Mouse (Mus musculus) bone marrow macrophage, adult 2 months (primary cell): Measurements from ENCODE around the gene Ppp1r18. TPM values are rescaled to one million over a fixed set of nuclear protein-coding genes. Genes with fewer than 3 reads are reported as not detected.

Experiments used
- H3K27ac ChIP-seq: 2 replicates; pipeline ENCODE4 v1.5.1; 2012; ENCODE audit warnings: low read depth, low read length; ENCODE audit not compliant: insufficient read depth
- H3K4me1 ChIP-seq: 2 replicates; pipeline ENCODE4 v1.6.1; 2012; ENCODE audit warnings: low read length; ENCODE audit not compliant: control insufficient read depth, insufficient read depth
- H3K4me3 ChIP-seq: 2 replicates; pipeline ENCODE4 v1.5.1; 2012; ENCODE audit warnings: mild to moderate bottlenecking, low read length, moderate library complexity; ENCODE audit not compliant: insufficient read depth
- CTCF ChIP-seq: IDR thresholded peaks from 2 replicates; pipeline ENCODE4 v1.5.1; 2012; ENCODE audit warnings: low read depth, mild to moderate bottlenecking, low read length, moderate library complexity
- POLR2A ChIP-seq: IDR thresholded peaks from 2 replicates; pipeline ENCODE4 v1.6.1; 2012; ENCODE audit warnings: mild to moderate bottlenecking, low read depth, low read length, borderline replicate concordance
- polyA plus RNA-seq: library from polyadenylated mRNA; stranded (reverse); fragments of >200 nt; gene quantifications from 2 replicates; pipeline ENCODE4 v1.2.4, GENCODE M21; 2012; ENCODE audit not compliant: missing spikeins, insufficient read depth, insufficient read length

The Ppp1r18 gene
- polyA plus RNA-seq, 1 experiment, result 202 TPM

DNA sequence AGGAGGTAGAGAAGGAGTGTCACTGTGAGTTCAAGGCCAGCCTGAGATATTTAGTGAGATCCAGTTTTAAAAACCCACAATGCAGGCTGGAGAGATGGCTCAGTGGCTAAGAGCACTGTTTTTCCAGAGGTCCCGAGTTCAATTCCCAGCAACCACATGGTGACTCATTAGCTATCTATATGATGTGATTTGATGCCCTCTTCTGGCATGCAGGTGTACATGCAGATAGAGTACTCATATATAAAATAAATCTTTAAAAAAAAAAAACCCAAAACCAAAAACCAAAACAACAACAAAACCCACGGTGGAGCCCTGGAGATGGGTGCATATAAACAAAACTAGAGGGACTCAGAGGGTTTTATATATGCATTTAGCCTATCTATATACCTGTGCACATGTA is 42.2 kb downstream of the Ppp1r18 start:
- H3K4me3 ChIP-seq, result no peak overlapping the region
- H3K27ac ChIP-seq, result no peak overlapping the region
- TF ChIP-seq POLR2A, result no peak
- no peak for TF ChIP-seq CTCF
- peaks cover 9% of the 10 kb centered on the region for H3K4me1 ChIP-seq

DNA sequence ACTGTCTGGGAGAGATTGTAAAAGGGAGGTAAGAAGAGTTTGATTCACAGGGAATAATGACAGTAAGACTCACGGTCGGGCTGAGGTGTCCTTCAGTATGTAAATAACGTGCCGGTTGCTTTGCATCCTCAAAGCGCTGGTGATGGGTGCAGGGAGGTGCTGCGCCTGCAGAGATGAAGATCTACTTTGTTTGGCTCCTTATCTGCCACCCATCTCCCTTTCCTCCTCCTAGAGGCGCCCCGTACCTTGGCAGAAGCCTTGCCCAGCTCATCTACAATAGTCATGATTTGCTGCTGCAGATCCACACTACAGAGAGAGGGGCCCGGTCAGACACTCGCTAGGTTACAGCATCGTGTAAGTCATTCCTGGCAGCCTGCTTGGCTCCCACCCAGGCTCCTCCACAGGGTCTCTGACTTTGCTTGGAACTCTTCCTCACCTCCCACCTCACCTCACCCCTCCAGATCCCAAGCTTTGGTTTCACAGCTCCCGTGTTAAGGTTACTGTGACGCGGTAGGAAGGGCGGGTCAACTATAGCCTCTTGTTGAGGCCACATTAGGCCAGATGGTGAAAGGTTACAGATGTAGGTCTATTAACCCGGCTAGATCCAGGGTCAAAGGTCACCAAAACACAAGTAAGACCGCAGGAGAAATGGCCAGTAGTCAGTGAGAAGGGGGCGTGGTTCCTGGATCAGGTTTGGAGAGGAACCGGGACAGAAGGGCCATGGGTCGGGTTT is 44.0 kb downstream of the Ppp1r18 start:
- peaks cover 10% of the 10 kb centered on the region for H3K4me1 ChIP-seq

DNA sequence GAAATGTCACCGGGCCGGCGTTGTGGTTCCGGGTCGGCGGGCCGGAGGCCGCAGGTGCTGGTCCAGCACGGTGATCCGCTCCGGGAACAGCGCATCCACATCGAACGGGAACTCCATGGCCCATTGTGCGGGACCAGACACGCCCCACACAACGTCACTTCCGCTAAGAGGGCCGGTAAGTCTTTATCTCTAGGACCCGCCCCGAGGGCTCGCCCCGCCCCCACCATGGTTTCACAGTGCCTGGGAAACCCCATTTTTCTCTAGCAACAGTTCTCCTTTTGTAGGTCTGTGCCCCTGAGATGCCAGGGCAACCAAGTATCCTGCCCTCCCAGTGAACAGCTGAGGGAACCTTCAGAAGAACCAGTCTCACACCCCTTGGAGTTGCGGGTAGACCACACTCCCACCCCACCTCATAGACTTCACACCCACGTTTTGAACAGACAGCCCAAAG is 44.6 kb downstream of the Ppp1r18 start, which contains the start of gene Atat1:
Gene Atat1, minus strand, starts transcription at position 157 of the 451 bp plus-strand sequence.
- Histone ChIP-seq H3K4me3 (peak within 1 kb of the TSS; percentile 85), H3K4me1 (peaks cover 14% of the 10 kb centered on the region), H3K27ac (peak within 1 kb of the TSS; percentile 32)
- TF ChIP-seq CTCF, result no peak
- no peak for TF ChIP-seq POLR2A

More for the DNA sequence above, 44.0 kb downstream of the Ppp1r18 start:
- TF ChIP-seq CTCF, result no peak
- TF ChIP-seq POLR2A, result no peak
- H3K27ac ChIP-seq, result no peak overlapping the region; the same call in 1 of the 2 replicates
- H3K4me3 ChIP-seq, result peak overlapping the region; percentile 85

DNA sequence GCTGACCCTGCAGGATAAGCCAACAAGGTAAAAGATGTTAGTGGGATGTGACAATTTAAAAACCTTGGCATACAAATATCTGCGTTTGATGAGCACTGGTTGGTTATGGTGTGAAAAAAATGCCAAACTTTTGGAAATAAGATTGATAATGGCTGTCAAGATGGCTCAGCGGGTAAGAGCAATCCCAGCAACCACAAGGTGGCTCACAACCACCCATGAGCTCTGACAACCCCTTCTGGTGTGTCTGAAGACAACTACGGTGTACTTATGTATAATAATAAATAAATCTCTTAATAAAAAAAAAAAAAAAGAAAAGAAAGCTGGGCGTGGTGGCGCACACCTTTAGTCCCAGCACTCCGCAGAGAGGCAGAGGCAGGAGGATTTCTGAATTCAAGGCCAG is 49.6 kb downstream of the Ppp1r18 start:
- Histone ChIP-seq H3K27ac (0 out of 2 replicates have a peak overlapping the region, but pooled peaks have one; percentile 61), H3K4me1 (peaks cover 20% of the 10 kb centered on the region), H3K4me3 (peak overlapping the region; percentile 82)
- no peak for TF ChIP-seq CTCF
- no peak for TF ChIP-seq POLR2A

DNA sequence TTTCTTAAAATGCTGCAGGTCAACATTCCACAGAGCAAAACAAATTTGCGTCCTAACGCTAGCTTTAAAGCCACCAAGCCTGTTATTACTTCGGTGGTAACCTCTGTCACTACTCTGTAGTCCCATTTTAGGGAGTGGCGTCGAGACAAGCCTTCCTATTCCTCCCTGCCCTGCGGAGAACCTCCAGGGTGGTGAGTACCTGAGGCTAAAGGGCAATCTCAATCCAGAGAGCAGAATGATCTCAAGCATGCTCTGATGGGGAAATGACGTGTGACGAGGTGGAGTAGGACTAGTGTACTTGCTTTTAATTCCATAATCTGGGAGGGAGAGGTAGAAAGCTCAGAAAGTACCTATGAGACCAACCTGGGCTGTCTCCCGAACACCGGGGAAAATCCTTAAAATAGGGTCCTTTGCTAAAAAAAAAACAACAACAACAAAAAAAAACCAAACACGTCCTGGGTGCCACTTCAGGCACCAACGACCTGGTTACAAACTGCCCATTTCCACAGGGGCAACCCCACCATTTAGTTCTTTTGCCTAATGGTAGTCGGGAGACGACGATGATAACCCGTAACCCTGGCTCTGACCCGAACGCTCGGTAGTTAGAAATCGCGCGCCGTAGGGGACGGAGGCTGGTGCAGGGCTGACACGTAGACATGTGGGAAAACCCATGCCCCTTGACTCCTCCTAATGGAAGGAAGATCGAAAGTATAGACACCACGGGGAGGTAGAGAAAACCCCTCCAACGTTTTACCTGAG is 50.3 kb downstream of the Ppp1r18 start:
- TF ChIP-seq CTCF (no peak), POLR2A (no peak)
- H3K4me3 ChIP-seq, result peak overlapping the region; percentile 82
- peaks cover 26% of the 10 kb centered on the region for H3K4me1 ChIP-seq
- peak overlapping the region; percentile 61 for H3K27ac ChIP-seq

DNA sequence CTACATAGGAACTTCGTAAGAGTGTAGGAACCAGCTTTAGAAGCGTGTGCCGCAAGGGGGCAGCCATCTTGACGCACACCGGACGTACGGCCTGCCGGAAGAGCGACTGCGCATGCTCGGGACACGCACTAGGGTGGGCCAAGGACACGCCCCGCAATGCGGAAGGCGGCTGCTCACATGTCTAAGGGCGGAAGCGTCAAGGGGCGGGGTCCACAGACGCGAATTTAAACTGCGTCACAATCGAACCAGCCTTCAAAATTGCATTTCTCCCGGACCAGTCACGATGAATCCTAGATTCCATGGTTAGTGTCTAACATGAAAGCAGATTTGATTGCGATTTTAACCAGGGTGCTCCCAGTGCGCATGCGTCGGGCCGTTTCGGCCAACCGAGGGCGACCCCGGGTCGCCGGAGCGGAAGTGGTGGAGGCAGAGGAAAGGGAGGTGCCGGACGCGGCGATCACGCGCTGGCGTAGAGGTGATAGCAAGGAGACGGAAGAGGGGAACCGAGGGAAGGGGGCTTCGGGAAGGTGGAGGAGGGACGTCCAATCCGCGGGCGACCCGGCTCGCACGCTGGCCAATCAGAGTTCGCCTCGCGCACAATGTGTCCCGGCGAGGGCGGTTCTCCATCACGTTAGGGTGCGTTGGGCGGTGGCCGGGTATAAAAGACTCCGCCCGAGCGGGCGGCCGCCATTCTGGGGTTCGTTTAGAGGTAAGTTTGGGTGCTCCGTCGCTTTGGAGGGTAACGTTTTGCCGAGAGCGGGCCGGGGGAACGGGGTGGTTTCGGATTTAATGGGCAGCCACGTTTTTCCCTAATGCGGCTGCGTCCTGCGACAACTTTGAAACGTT is 51.1 kb downstream of the Ppp1r18 start, which contains the start of the genes Mrps18b and Ppp1r10:
Gene Mrps18b, minus strand, starts transcription at position 93 of the 846 bp plus-strand sequence.
Gene Ppp1r10, plus strand, starts transcription at position 138 of the 846 bp plus-strand sequence.
- Histone ChIP-seq H3K4me1 (peaks cover 24% of the 10 kb centered on the region), H3K27ac (peak within 1 kb of the TSS; percentile 98), H3K4me3 (peak within 1 kb of the TSS; percentile 83)
- TF ChIP-seq POLR2A, result peak; percentile 88
- no peak for TF ChIP-seq CTCF

DNA sequence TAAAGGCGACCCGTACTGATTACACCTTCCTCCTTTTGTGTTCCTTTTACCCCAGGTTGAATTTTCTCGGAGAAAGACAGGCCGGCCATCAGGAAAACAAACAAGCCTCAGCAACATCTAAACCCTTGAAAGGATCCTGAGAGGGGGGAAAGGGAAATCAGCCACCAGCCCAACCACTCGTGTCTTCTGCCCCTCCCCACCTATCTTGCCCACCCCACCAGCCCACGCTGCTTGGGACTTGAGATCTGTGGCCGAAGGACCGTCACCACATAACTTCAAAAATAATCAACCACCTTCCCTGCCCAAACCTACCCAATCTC is 51.7 kb downstream of the Ppp1r18 start:
- H3K4me3 ChIP-seq, result peak overlapping the region; percentile 83
- TF ChIP-seq CTCF (no peak), POLR2A (no peak)
- peak overlapping the region; percentile 98 for H3K27ac ChIP-seq
- peaks cover 27% of the 10 kb centered on the region for H3K4me1 ChIP-seq

DNA sequence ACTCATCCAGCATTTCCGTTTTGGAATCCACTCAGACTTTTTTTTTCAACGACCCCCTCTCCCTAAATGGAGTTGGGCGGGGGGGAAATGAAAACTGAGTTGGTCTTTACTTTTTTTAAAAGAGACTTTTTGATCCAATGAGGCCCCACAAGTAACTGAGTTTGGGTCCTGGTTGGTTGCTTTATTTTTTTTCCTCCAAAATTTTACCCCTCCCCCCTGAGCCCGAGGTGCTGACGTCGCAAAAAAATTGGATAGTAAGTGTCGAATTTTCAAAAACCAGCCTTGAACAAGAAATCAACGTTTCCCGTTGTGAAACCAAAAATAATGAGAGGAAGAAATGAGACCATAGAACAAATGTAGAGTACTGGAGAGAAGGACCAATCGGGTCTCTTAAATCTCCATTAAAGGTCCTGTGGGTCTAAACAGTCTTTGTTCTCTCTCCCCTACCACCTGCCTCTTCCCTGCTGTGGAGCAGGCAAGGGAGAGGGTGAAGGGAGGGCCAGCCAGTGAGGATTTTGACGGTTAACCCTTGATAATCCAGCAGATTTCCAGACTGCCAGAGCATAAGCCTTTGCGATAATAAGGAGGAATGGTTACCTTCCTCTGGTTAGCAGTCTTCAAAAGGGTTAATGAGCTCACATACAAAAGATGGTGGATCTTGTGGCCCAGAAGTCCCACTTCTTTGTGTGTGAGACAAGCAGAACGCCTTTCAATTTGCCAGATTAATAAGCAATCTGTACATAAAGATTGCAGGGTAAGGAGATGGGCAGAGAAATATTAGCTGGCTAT is 52.3 kb downstream of the Ppp1r18 start:
- Histone ChIP-seq H3K4me3 (peak overlapping the region; percentile 83), H3K27ac (peak overlapping the region; percentile 98), H3K4me1 (peaks cover 30% of the 10 kb centered on the region)
- no peak for TF ChIP-seq CTCF
- TF ChIP-seq POLR2A, result no peak

DNA sequence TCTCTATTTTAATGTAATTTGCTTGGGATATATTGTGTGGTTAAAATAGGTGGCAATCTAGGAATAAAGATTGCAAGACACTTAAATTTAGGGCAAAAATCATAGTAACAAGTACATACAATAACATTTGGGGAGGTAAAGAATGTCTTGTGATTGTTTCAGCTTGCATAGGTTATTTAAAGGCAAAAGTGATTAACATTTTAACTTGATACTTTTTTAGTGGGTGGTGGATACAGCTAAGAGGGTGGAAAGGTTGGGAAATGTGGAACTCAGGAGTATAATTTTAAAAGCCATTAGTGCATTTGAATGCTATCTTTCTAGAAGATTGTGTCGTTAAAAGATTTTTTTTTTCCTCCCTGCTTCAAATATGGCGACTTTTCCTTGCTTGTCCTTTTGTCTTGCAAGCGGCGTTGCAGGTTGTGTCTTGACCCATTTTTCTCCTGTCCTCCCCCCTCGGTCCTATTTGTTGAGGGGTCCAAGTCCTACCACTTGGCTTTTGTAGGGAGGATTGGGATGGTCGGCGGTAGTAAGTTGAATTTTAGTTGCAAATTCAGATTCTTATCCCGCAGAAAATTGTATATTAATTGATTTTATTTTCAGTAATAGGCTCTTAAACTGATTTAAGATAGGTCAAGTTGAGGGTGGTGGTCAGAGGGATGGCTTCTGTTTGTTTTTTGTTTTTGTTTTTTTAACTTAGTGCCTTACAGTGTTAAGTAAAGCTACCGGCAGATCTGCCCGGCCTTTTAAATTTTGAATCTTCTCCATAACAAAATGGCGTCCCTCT is 53.1 kb downstream of the Ppp1r18 start:
- Histone ChIP-seq H3K4me3 (peak overlapping the region; percentile 83), H3K4me1 (peaks cover 30% of the 10 kb centered on the region), H3K27ac (peak overlapping the region; percentile 99)
- TF ChIP-seq POLR2A, result no peak
- TF ChIP-seq CTCF, result no peak
